Mouse (Mus musculus) stomach, postnatal 0 days (tissue): ENCODE results near the gene Trim40. TPM values are rescaled to one million over a fixed set of nuclear protein-coding genes. Genes with fewer than 3 reads are reported as not detected.

Source experiments
- ATAC-seq: fragments of 200-750 bp; cut with Nextera tagmentation; 2 replicates; pipeline ENCODE4 v1.8.0; 2017; ENCODE audit not compliant: low FRiP score, low TSS enrichment
- DNase-seq: peaks from one replicate; pipeline ENCODE4 v3.0.0-alpha.2; 2016; ENCODE audit warnings: low spot score
- H3K27ac ChIP-seq: fragments of 300-500 bp; sonication (generic); replicated peaks from 2 replicates; pipeline ENCODE4 v1.5.1; 2014; ENCODE audit warnings: mild to moderate bottlenecking, control low read depth
- H3K27me3 ChIP-seq: fragments of 300-500 bp; sonication (generic); 2 replicates; pipeline ENCODE4 v1.6.1; 2014; ENCODE audit warnings: low read length; ENCODE audit not compliant: control insufficient read depth, insufficient read depth
- H3K36me3 ChIP-seq: fragments of 300-500 bp; sonication (generic); 2 replicates; pipeline ENCODE4 v1.6.1; 2014; ENCODE audit warnings: low read length, mixed read lengths; ENCODE audit not compliant: control insufficient read depth, insufficient read depth
- H3K4me1 ChIP-seq: fragments of 300-500 bp; sonication (generic); replicated peaks from 2 replicates; pipeline ENCODE4 v1.6.1; 2014; ENCODE audit warnings: antibody characterized with exemption; ENCODE audit not compliant: control insufficient read depth, insufficient read depth
- H3K4me2 ChIP-seq: fragments of 300-500 bp; sonication (generic); replicated peaks from 2 replicates; pipeline ENCODE4 v1.6.1; 2014; ENCODE audit warnings: low read depth, mild to moderate bottlenecking, control low read depth, moderate library complexity
- H3K4me3 ChIP-seq: fragments of 300-500 bp; sonication (generic); 2 replicates; pipeline ENCODE4 v1.5.1; 2014; ENCODE audit warnings: low read depth, low read length, control low read depth
- H3K9ac ChIP-seq: fragments of 300-500 bp; sonication (generic); 2 replicates; pipeline ENCODE4 v1.6.1; 2014; ENCODE audit warnings: mild to moderate bottlenecking, low read length, control low read depth, mixed read lengths
- H3K9me3 ChIP-seq: fragments of 300-500 bp; sonication (generic); 2 replicates; pipeline ENCODE4 v1.6.1; 2016; ENCODE audit warnings: low read length; ENCODE audit not compliant: control insufficient read depth
- CTCF ChIP-seq: IDR thresholded peaks from 2 replicates; pipeline ENCODE4 v1.5.1; 2016; ENCODE audit warnings: antibody characterized with exemption, low read depth, mild to moderate bottlenecking, moderate library complexity
- EP300 ChIP-seq: optimal IDR thresholded peaks from 2 replicates; pipeline ENCODE3; 2016; ENCODE audit warnings: antibody characterized with exemption
- WGBS: fragments of 180-500 bp; shearing (Covaris S2); extraction: QIAGEN DNeasy Blood & Tissue Kit; methylation state at CpG from one replicate; pipeline ENCODE4 v1.1.7; 2014; 5-methylcytosine and 5-hydroxymethylcytosine counted together
- polyA plus RNA-seq: library from polyadenylated mRNA; unstranded; fragments of >200 nt; fragmentation: Nextera tagmentation; extraction: Ambion mirVana; gene quantifications from 2 replicates; pipeline ENCODE4 v1.2.1, GENCODE M21; 2015

Trim40 gene
- polyA plus RNA-seq, 1 experiment from 2014 or later = 1.0 TPM

GRCm38 (mm10) chr17:36912031-36912430, 22.1 kb upstream of the Trim40 start:
- no peak for DNase-seq
- Histone ChIP-seq H3K36me3 (no peaks in the 10 kb centered on the region), H3K27me3 (no peaks in the 10 kb centered on the region), H3K9ac (no peak overlapping the region), H3K9me3 (no peaks in the 10 kb centered on the region), H3K4me3 (no peak overlapping the region), H3K4me1 (no peaks in the 10 kb centered on the region), H3K4me2 (no peak overlapping the region), H3K27ac (no peak overlapping the region)
- TF ChIP-seq CTCF (no peak), EP300 (no peak)
- ATAC-seq = no peak
- 70% methylated on average over 2 of the region's 2 CpGs for WGBS

- Histone ChIP-seq H3K4me2 (no peak overlapping the region), H3K4me1 (no peaks in the 10 kb centered on the region), H3K27ac (no peak overlapping the region), H3K27me3 (no peaks in the 10 kb centered on the region), H3K4me3 (no peak overlapping the region), H3K9me3 (no peaks in the 10 kb centered on the region), H3K36me3 (no peaks in the 10 kb centered on the region), H3K9ac (no peak overlapping the region)
- no peak for DNase-seq
- ATAC-seq = no peak; the same call in 1 of the 2 replicates
- WGBS = 43% methylated on average over 4 of the region's 4 CpGs
- no peak for TF ChIP-seq EP300
- TF ChIP-seq CTCF = no peak
These were observed 19.9 kb upstream of the Trim40 start for GRCm38 (mm10) chr17:36909802-36910201.

GRCm38 (mm10) chr17:36908235-36908634, 18.3 kb upstream of the Trim40 start:
- no peak for DNase-seq

GRCm38 (mm10) chr17:36903651-36904050, 13.7 kb upstream of the Trim40 start:
- H3K4me3 ChIP-seq = no peak overlapping the region
- no peaks in the 10 kb centered on the region for H3K27me3 ChIP-seq
- no peak overlapping the region for H3K4me2 ChIP-seq
- H3K4me1 ChIP-seq = no peaks in the 10 kb centered on the region
- no peaks in the 10 kb centered on the region for H3K36me3 ChIP-seq
- TF ChIP-seq CTCF = no peak
- TF ChIP-seq EP300 = no peak
- 55% methylated on average over 3 of the region's 3 CpGs for WGBS
- ATAC-seq (no peak), DNase-seq (no peak)
- no peak overlapping the region for H3K9ac ChIP-seq
- H3K27ac ChIP-seq = no peak overlapping the region
- H3K9me3 ChIP-seq = no peaks in the 10 kb centered on the region

More at GRCm38 (mm10) chr17:36908235-36908634, 18.3 kb upstream of the Trim40 start:
- H3K36me3 ChIP-seq = no peaks in the 10 kb centered on the region
- ATAC-seq = no peak
- no peaks in the 10 kb centered on the region for H3K27me3 ChIP-seq
- H3K9me3 ChIP-seq = no peaks in the 10 kb centered on the region
- no peak overlapping the region for H3K4me3 ChIP-seq
- H3K9ac ChIP-seq = no peak overlapping the region
- no peak overlapping the region for H3K4me2 ChIP-seq
- H3K27ac ChIP-seq = no peak overlapping the region
- TF ChIP-seq CTCF (no peak), EP300 (no peak)
- 39% methylated on average over 1 of the region's 1 CpGs for WGBS
- H3K4me1 ChIP-seq = no peaks in the 10 kb centered on the region

- 32% methylated on average over 1 of the region's 1 CpGs for WGBS
- Histone ChIP-seq H3K9me3 (no peaks in the 10 kb centered on the region), H3K4me3 (no peak overlapping the region), H3K27me3 (no peaks in the 10 kb centered on the region), H3K27ac (no peak overlapping the region), H3K4me1 (no peaks in the 10 kb centered on the region), H3K36me3 (no peaks in the 10 kb centered on the region), H3K9ac (no peak overlapping the region), H3K4me2 (no peak overlapping the region)
- TF ChIP-seq CTCF = peak; percentile 51
- TF ChIP-seq EP300 = no peak
- DNase-seq (no peak), ATAC-seq (no peak)
These were observed 10.8 kb upstream of the Trim40 start for GRCm38 (mm10) chr17:36900691-36901090.

- Histone ChIP-seq H3K4me2 (no peak overlapping the region), H3K4me3 (no peak overlapping the region)
These were observed 10.1 kb upstream of the Trim40 start for GRCm38 (mm10) chr17:36900001-36900400.

More at GRCm38 (mm10) chr17:36900001-36900400, 10.1 kb upstream of the Trim40 start:
- 75% methylated on average over 5 of the region's 5 CpGs for WGBS
- Histone ChIP-seq H3K9ac (no peak overlapping the region), H3K27ac (no peak overlapping the region), H3K36me3 (no peaks in the 10 kb centered on the region), H3K4me1 (no peaks in the 10 kb centered on the region), H3K27me3 (no peaks in the 10 kb centered on the region), H3K9me3 (no peaks in the 10 kb centered on the region)
- no peak for ATAC-seq
- TF ChIP-seq EP300 = no peak
- TF ChIP-seq CTCF = no peak
- no peak for DNase-seq
